ENCODE assay signal across 7 mouse cellular contexts in genomic region chr16:4267453-4267852, GRCm38 (mm10). TPM values are rescaled to one million over a fixed set of nuclear protein-coding genes. Genes with fewer than 3 reads are reported as not detected.
DNase-seq lines count a peak whose midpoint lies in the region; ATAC-seq lines count a peak whose summit lies in the region.

No protein-coding gene starts in this region.

- H3K9me3 ChIP-seq in neural tube, embryonic 11.5 days (ENCODE audit: control insufficient read depth, low read length), result no peaks in the 10 kb centered on the region
- no peaks in the 10 kb centered on the region for H3K9me3 ChIP-seq in heart, embryonic 16.5 days (replicated peaks; ENCODE audit: control insufficient read depth, low read length)
- no peaks in the 10 kb centered on the region for H3K9me3 ChIP-seq in liver, embryonic 13.5 days (replicated peaks)

- no peaks in the 10 kb centered on the region for H3K36me3 ChIP-seq in neural tube, embryonic 11.5 days (ENCODE audit: control insufficient read depth, insufficient read depth, low read length)
- no peaks in the 10 kb centered on the region for H3K36me3 ChIP-seq in heart, embryonic 16.5 days (ENCODE audit: control insufficient read depth, insufficient read depth)
- H3K36me3 ChIP-seq in liver, embryonic 13.5 days, result no peaks in the 10 kb centered on the region

- no peaks in the 10 kb centered on the region for H3K4me1 ChIP-seq in neural tube, embryonic 11.5 days (ENCODE audit: control insufficient read depth, insufficient read depth, low read length)
- H3K4me1 ChIP-seq in heart, embryonic 16.5 days (ENCODE audit: control insufficient read depth, insufficient read depth, low read length), result peaks cover 38% of the 10 kb centered on the region
- H3K4me1 ChIP-seq in liver, embryonic 13.5 days (replicated peaks), result peaks cover 15% of the 10 kb centered on the region

- H3K27me3 ChIP-seq in neural tube, embryonic 11.5 days (ENCODE audit: control insufficient read depth, insufficient read depth, low read length), result no peaks in the 10 kb centered on the region
- H3K27me3 ChIP-seq in heart, embryonic 16.5 days (ENCODE audit: control insufficient read depth, insufficient read depth, low read length), result no peaks in the 10 kb centered on the region
- peaks cover 8% of the 10 kb centered on the region for H3K27me3 ChIP-seq in liver, embryonic 13.5 days

- DNase-seq in neural tube, embryonic 11.5 days (ENCODE audit: low spot score), result no peak
- no peak for DNase-seq in neural tube, embryonic 10.5 days (ENCODE audit: extremely low spot score, low spot score)
- DNase-seq in liver, embryonic 13.5 days, result no peak
- DNase-seq in embryo, embryonic 11 days, result no peak
- no peak for DNase-seq in frontal cortex, postnatal 10 days (ENCODE audit: low spot score in 2 of 2)
- no peak for DNase-seq in thymus, postnatal 4 days

- H3K27ac ChIP-seq in neural tube, embryonic 11.5 days (ENCODE audit: low read depth, low read length), result no peak overlapping the region
- peak overlapping the region; percentile 94 for H3K27ac ChIP-seq in heart, embryonic 16.5 days (ENCODE audit: low read length)
- no peak overlapping the region for H3K27ac ChIP-seq in liver, embryonic 13.5 days

- H3K4me2 ChIP-seq in neural tube, embryonic 11.5 days (ENCODE audit: low read depth), result peak overlapping the region; percentile 48
- peak overlapping the region; percentile 81 for H3K4me2 ChIP-seq in heart, embryonic 16.5 days (ENCODE audit: low read depth, low read length)
- peak overlapping the region; percentile 69 for H3K4me2 ChIP-seq in liver, embryonic 13.5 days

- H3K9ac ChIP-seq in neural tube, embryonic 11.5 days (ENCODE audit: low read length), result peak overlapping the region; percentile 53; the same call in 1 of the 2 replicates
- peak overlapping the region; percentile 85 for H3K9ac ChIP-seq in heart, embryonic 16.5 days (ENCODE audit: low read length)
- H3K9ac ChIP-seq in liver, embryonic 13.5 days, result no peak overlapping the region

- no peak for ATAC-seq in neural tube, embryonic 11.5 days (ENCODE audit: insufficient read depth, low FRiP score, low TSS enrichment)
- ATAC-seq in heart, embryonic 16.5 days (replicated peaks; ENCODE audit: extremely low read depth, insufficient read depth, low FRiP score), result no peak
- no peak for ATAC-seq in liver, embryonic 13.5 days (ENCODE audit: low read depth)

- 58% methylated on average over 9 of the region's 9 CpGs for WGBS in neural tube, embryonic 11.5 days
- WGBS in heart, embryonic 16.5 days, result 38% methylated on average over 9 of the region's 9 CpGs
- WGBS in liver, embryonic 13.5 days (ENCODE audit: insufficient replicate concordance), result 54% methylated on average over 9 of the region's 9 CpGs

- peak overlapping the region; percentile 24; the same call in 1 of the 2 replicates for H3K4me3 ChIP-seq in neural tube, embryonic 11.5 days (ENCODE audit: low read depth, low read length)
- peak overlapping the region; percentile 58 for H3K4me3 ChIP-seq in heart, embryonic 16.5 days (ENCODE audit: low read length)
- peak overlapping the region; percentile 48; the same call in 1 of the 2 replicates for H3K4me3 ChIP-seq in liver, embryonic 13.5 days (replicated peaks)

RNA-seq across cellular contexts. Expression of gene Crebbp, which starts 53.7 kb away (rescaled TPM):
- 34.3 and 34.5 TPM in 2 replicates for polyA plus RNA-seq in neural tube, embryonic 11.5 days (2014; fragmentation: Nextera tagmentation; extraction: Ambion mirVana)
- 19.0 and 20.6 TPM in 2 replicates for polyA plus RNA-seq in heart, embryonic 16.5 days (2015; fragmentation: Nextera tagmentation; extraction: Ambion mirVana)
- 8.8 and 9.1 TPM in 2 replicates for polyA plus RNA-seq in liver, embryonic 13.5 days (2015; fragmentation: Nextera tagmentation; extraction: Ambion mirVana)
